Mouse (Mus musculus): ENCODE measurements at regions not wholly inside any gene's neighbourhood (a gene's known extent, or its start where the extent isn't known, plus 50 kb on each side); places are given as distances from the start of the nearest gene placed in this dataset.

DNA sequence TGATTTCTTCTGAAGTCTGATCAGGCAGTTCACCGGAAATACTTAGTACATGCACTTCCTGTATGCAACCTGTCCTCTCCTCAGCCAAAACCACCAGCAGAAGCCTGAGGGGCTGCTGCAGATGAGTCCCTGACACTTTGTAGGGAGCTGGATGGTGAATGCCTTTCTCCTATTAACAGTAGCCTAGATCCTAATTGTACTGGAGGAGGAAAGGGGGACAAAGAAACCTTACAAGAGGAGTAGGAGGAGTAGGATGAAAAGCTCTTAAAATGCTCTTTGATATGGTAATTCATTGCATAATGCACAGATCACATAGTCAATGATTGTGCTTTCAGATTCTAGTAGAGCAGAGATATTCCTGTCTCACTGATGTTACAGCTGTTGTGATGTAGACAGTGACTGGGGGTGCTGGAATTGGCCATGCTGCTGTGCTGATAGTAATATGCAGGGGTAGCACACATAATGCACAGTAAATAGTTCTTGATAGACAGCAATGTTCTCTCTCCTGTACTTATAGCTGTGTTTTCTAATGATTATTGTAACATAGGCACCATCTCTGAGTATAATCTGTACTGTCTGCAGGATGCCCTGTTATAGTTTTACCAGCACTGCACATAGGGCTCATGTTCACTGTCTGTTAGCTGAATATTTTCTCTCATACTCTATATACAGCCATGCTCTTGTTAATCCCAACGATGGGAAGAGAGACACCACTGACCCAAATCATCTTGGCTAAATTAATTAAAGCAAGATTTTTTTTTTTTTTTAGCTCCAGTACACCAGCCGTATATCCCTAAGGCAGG lies 874.4 kb downstream of the Car8 start:
- no peak for DNase-seq (ENCODE audit: low spot score, missing footprints)

GRCm38 (mm10) chr4:7363508-7363907 lies 875.3 kb downstream of the Car8 start:
- WGBS = 94% methylated on average over 2 of the region's 2 CpGs
- Histone ChIP-seq H3K9ac (ENCODE audit: low read length) (no peak overlapping the region), H3K36me3 (ENCODE audit: control insufficient read depth, insufficient read depth, low read length) (no peaks in the 10 kb centered on the region), H3K4me3 (ENCODE audit: low read depth, low read length) (no peak overlapping the region), H3K4me2 (no peak overlapping the region), H3K27ac (ENCODE audit: low read depth, low read length) (no peak overlapping the region), H3K4me1 (ENCODE audit: control insufficient read depth, insufficient read depth, low read length) (no peaks in the 10 kb centered on the region), H3K27me3 (ENCODE audit: control insufficient read depth, insufficient read depth, low read length) (no peaks in the 10 kb centered on the region), H3K9me3 (ENCODE audit: control insufficient read depth, low read length) (no peaks in the 10 kb centered on the region)
- ATAC-seq (ENCODE audit: low FRiP score) (no peak), DNase-seq (ENCODE audit: low spot score, missing footprints) (no peak)

More for the DNA sequence above, 874.4 kb downstream of the Car8 start:
- H3K4me1 ChIP-seq (ENCODE audit: control insufficient read depth, insufficient read depth, low read length) = no peaks in the 10 kb centered on the region
- no peaks in the 10 kb centered on the region for H3K27me3 ChIP-seq (ENCODE audit: control insufficient read depth, insufficient read depth, low read length)
- H3K9ac ChIP-seq (ENCODE audit: low read length) = no peak overlapping the region
- H3K27ac ChIP-seq (ENCODE audit: low read depth, low read length) = no peak overlapping the region
- peak; percentile 33; the same call in 1 of the 2 replicates for ATAC-seq (ENCODE audit: low FRiP score)
- H3K4me2 ChIP-seq = no peak overlapping the region
- H3K9me3 ChIP-seq (ENCODE audit: control insufficient read depth, low read length) = no peaks in the 10 kb centered on the region
- no peaks in the 10 kb centered on the region for H3K36me3 ChIP-seq (ENCODE audit: control insufficient read depth, insufficient read depth, low read length)
- 90% methylated on average over 3 of the region's 3 CpGs for WGBS
- H3K4me3 ChIP-seq (ENCODE audit: low read depth, low read length) = no peak overlapping the region

GRCm38 (mm10) chr4:7356202-7356601 lies 882.6 kb downstream of the Car8 start:
- H3K4me3 ChIP-seq (ENCODE audit: low read depth, low read length) = no peak overlapping the region
- no peak overlapping the region for H3K9ac ChIP-seq (ENCODE audit: low read length)
- DNase-seq (ENCODE audit: low spot score, missing footprints) (no peak), ATAC-seq (ENCODE audit: low FRiP score) (no peak)
- 96% methylated on average over 3 of the region's 3 CpGs for WGBS
- no peaks in the 10 kb centered on the region for H3K27me3 ChIP-seq (ENCODE audit: control insufficient read depth, insufficient read depth, low read length)
- no peaks in the 10 kb centered on the region for H3K36me3 ChIP-seq (ENCODE audit: control insufficient read depth, insufficient read depth, low read length)
- no peak overlapping the region for H3K27ac ChIP-seq (ENCODE audit: low read depth, low read length)
- no peaks in the 10 kb centered on the region for H3K4me1 ChIP-seq (ENCODE audit: control insufficient read depth, insufficient read depth, low read length)
- no peaks in the 10 kb centered on the region for H3K9me3 ChIP-seq (ENCODE audit: control insufficient read depth, low read length)
- H3K4me2 ChIP-seq = no peak overlapping the region

- 85% methylated on average over 1 of the region's 1 CpGs for WGBS
- Histone ChIP-seq H3K27me3 (ENCODE audit: control insufficient read depth, insufficient read depth, low read length) (no peaks in the 10 kb centered on the region), H3K9ac (ENCODE audit: low read length) (no peak overlapping the region), H3K4me3 (ENCODE audit: low read depth, low read length) (no peak overlapping the region), H3K36me3 (ENCODE audit: control insufficient read depth, insufficient read depth, low read length) (no peaks in the 10 kb centered on the region), H3K27ac (ENCODE audit: low read depth, low read length) (no peak overlapping the region), H3K9me3 (ENCODE audit: control insufficient read depth, low read length) (no peaks in the 10 kb centered on the region), H3K4me2 (no peak overlapping the region), H3K4me1 (ENCODE audit: control insufficient read depth, insufficient read depth, low read length) (no peaks in the 10 kb centered on the region)
- ATAC-seq (ENCODE audit: low FRiP score) (no peak), DNase-seq (ENCODE audit: low spot score, missing footprints) (no peak)
Observed at GRCm38 (mm10) chr4:7347317-7347716, 891.5 kb downstream of the Car8 start.

GRCm38 (mm10) chr4:7341159-7341558 lies 897.7 kb downstream of the Car8 start:
- no peaks in the 10 kb centered on the region for H3K36me3 ChIP-seq (ENCODE audit: control insufficient read depth, insufficient read depth, low read length)
- no peak for ATAC-seq (ENCODE audit: low FRiP score)
- no peak overlapping the region for H3K4me2 ChIP-seq
- no peak overlapping the region for H3K27ac ChIP-seq (ENCODE audit: low read depth, low read length)
- H3K27me3 ChIP-seq (ENCODE audit: control insufficient read depth, insufficient read depth, low read length) = no peaks in the 10 kb centered on the region
- WGBS = 94% methylated on average over 1 of the region's 1 CpGs
- no peak overlapping the region for H3K9ac ChIP-seq (ENCODE audit: low read length)
- no peaks in the 10 kb centered on the region for H3K9me3 ChIP-seq (ENCODE audit: control insufficient read depth, low read length)
- no peak overlapping the region for H3K4me3 ChIP-seq (ENCODE audit: low read depth, low read length)
- no peaks in the 10 kb centered on the region for H3K4me1 ChIP-seq (ENCODE audit: control insufficient read depth, insufficient read depth, low read length)
- DNase-seq (ENCODE audit: low spot score, missing footprints) = no peak

GRCm38 (mm10) chr4:7314261-7314660 lies 924.6 kb downstream of the Car8 start:
- DNase-seq (ENCODE audit: low spot score, missing footprints) (no peak), ATAC-seq (ENCODE audit: low FRiP score) (no peak)
- Histone ChIP-seq H3K36me3 (ENCODE audit: control insufficient read depth, insufficient read depth, low read length) (no peaks in the 10 kb centered on the region), H3K9me3 (ENCODE audit: control insufficient read depth, low read length) (no peaks in the 10 kb centered on the region), H3K9ac (ENCODE audit: low read length) (no peak overlapping the region), H3K4me1 (ENCODE audit: control insufficient read depth, insufficient read depth, low read length) (no peaks in the 10 kb centered on the region), H3K4me3 (ENCODE audit: low read depth, low read length) (no peak overlapping the region), H3K4me2 (no peak overlapping the region), H3K27ac (ENCODE audit: low read depth, low read length) (no peak overlapping the region), H3K27me3 (ENCODE audit: control insufficient read depth, insufficient read depth, low read length) (no peaks in the 10 kb centered on the region)
- WGBS = 85% methylated on average over 4 of the region's 4 CpGs

GRCm38 (mm10) chr4:7313219-7313618 lies 925.6 kb downstream of the Car8 start:
- Histone ChIP-seq H3K4me1 (ENCODE audit: control insufficient read depth, insufficient read depth, low read length) (no peaks in the 10 kb centered on the region), H3K4me2 (no peak overlapping the region), H3K27ac (ENCODE audit: low read depth, low read length) (no peak overlapping the region), H3K4me3 (ENCODE audit: low read depth, low read length) (no peak overlapping the region), H3K9me3 (ENCODE audit: control insufficient read depth, low read length) (no peaks in the 10 kb centered on the region), H3K9ac (ENCODE audit: low read length) (no peak overlapping the region), H3K27me3 (ENCODE audit: control insufficient read depth, insufficient read depth, low read length) (no peaks in the 10 kb centered on the region), H3K36me3 (ENCODE audit: control insufficient read depth, insufficient read depth, low read length) (no peaks in the 10 kb centered on the region)
- ATAC-seq (ENCODE audit: low FRiP score) (no peak), DNase-seq (ENCODE audit: low spot score, missing footprints) (no peak)
- WGBS = 83% methylated on average over 2 of the region's 2 CpGs

DNA sequence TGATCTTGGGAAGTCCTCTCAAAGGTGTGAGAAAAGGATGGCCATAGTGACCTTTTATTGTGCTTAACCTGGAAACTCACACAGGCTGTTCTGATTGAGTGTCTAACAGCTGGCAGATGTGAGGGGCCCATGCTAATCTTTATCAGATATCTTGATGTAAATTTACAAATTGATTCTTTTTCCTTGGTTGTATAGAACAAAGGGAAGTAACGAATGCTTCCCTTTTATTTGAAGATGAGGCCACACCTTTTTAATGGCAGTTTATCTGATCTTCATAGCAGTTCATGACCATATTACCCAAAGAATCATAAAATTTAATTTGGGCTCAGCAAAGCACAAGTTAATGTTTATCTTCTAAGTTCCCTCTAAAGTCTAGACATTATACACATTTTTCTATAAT lies 926.7 kb downstream of the Car8 start:
- Histone ChIP-seq H3K4me3 (ENCODE audit: low read depth, low read length) (no peak overlapping the region), H3K4me1 (ENCODE audit: control insufficient read depth, insufficient read depth, low read length) (no peaks in the 10 kb centered on the region), H3K36me3 (ENCODE audit: control insufficient read depth, insufficient read depth, low read length) (no peaks in the 10 kb centered on the region), H3K4me2 (no peak overlapping the region), H3K27ac (ENCODE audit: low read depth, low read length) (no peak overlapping the region), H3K9me3 (ENCODE audit: control insufficient read depth, low read length) (no peaks in the 10 kb centered on the region), H3K9ac (ENCODE audit: low read length) (no peak overlapping the region), H3K27me3 (ENCODE audit: control insufficient read depth, insufficient read depth, low read length) (no peaks in the 10 kb centered on the region)
- 81% methylated on average over 1 of the region's 1 CpGs for WGBS
- DNase-seq (ENCODE audit: low spot score, missing footprints) = no peak
- no peak for ATAC-seq (ENCODE audit: low FRiP score)

DNA sequence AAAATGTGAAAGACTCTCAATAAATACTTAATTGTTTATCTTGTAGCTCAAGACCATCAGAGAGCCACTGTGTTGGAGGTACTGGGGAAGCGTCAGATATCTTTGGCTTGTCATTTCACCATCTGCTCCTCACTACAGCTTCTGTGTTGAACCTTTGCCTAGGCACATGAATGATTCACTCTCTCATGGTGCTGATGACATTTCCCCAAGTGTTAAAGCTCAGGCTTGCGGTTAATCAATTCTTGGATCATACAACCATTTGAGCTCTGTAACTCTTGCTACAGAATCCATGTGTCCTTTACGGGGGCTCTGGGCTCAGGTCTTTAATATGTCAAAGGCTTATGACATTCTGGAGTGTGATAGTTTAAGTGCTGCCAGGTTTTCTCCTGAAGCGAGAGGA lies 969.8 kb downstream of the Car8 start:
- no peaks in the 10 kb centered on the region for H3K9me3 ChIP-seq (ENCODE audit: control insufficient read depth, low read length)
- no peaks in the 10 kb centered on the region for H3K36me3 ChIP-seq (ENCODE audit: control insufficient read depth, insufficient read depth, low read length)
- no peaks in the 10 kb centered on the region for H3K27me3 ChIP-seq (ENCODE audit: control insufficient read depth, insufficient read depth, low read length)
- no peak overlapping the region for H3K4me3 ChIP-seq (ENCODE audit: low read depth, low read length)
- no peak for DNase-seq (ENCODE audit: low spot score, missing footprints)
- no peak overlapping the region for H3K27ac ChIP-seq (ENCODE audit: low read depth, low read length)
- ATAC-seq (ENCODE audit: low FRiP score) = no peak
- H3K4me2 ChIP-seq = no peak overlapping the region
- WGBS = 92% methylated on average over 4 of the region's 4 CpGs
- H3K9ac ChIP-seq (ENCODE audit: low read length) = no peak overlapping the region
- no peaks in the 10 kb centered on the region for H3K4me1 ChIP-seq (ENCODE audit: control insufficient read depth, insufficient read depth, low read length)

Data from midbrain, embryonic 11.5 days (tissue).